Mouse (Mus musculus) ovary, postnatal 14 days (tissue): Measurements from ENCODE around the gene Wbp2.

Experiments
- DNase-seq: peaks from one replicate; pipeline ENCODE4 v3.0.0; 2022; ENCODE audit warnings: low spot score

Wbp2 gene

GRCm38 (mm10) chr11:116089545-116089944 is 2.8 kb upstream of the Wbp2 start:
- DNase-seq: no peak

- DNase-seq: no peak
These were observed 2.1 kb upstream of the Wbp2 start for GRCm38 (mm10) chr11:116088741-116089394.

- no peak for DNase-seq
These were observed 1.4 kb upstream of the Wbp2 start for GRCm38 (mm10) chr11:116088188-116088587.

DNA sequence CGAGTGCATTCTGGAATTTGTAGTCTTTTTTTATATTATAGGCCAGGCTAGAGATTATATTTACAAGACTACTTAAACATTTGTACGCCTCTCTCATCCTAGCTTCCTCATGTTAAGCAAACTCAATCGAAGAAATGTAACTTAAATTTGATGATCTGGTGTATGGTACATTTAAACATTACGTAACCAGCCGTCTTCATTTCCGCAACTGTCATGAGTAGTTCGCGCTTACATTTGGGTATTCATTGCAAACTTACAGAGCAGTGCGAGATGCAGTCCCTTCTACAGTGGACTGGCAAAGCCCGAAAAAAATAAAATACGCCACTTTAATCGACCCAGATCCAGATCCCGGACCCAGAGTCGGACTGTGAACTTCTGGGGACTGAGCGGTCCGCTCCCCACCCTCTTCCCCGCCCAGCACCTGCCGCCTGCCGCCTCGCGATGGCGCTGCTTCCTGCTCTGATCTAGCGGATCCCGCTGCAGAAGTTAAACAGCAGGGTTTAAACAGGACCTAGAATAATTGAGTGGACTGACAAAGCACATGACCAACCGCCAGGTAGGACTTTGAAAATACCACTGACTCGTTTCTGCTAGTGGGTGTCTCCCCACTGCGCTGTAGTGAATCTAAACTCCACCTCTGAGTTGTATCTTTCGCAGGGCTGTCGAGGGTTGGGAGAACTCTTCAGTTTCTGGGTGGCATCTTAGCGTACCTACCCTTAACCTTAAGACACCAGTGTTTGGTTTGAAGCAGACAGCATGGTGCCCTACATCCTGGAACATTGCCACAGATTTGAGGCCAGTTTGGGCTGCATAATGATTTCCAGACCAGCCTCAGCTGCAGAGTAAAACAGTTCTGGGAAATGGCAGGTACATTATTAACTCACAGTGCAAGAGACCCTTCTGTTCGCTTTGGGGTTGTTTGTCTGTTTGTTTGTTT is 667 bp upstream of the Wbp2 start:
- peak; percentile 86 for DNase-seq

- DNase-seq: no peak
These were observed 2.6 kb downstream of the Wbp2 start for GRCm38 (mm10) chr11:116084166-116084565.

DNA sequence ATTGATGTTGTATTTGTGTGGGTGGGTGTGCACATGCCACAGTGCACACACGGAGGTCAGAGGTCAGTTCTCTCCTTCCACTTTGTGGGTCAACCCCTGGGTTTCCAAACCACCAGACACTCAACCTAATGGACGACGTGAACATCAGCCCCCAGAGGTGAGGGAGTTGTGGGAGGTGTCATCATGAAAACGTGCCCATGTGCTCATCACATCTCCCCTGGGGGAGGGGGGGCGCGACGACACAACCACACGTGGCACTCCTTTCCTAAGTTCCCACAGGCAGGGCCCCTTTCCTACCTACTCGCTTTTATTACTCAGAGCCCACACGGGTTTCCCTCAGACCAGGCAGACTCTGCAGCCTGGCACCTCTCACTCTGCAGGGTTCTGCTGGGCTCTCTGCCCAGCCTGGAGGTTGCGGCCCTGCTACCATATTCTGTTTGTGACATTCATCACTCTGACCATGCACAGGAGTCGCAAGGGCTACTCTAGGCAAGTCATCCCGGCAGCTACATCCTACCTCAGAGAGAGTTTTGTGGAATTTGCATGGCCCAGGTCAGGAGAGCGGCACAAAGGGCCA is 3.6 kb downstream of the Wbp2 start:
- DNase-seq: no peak

- no peak for DNase-seq
These were observed 5.7 kb downstream of the Wbp2 start for GRCm38 (mm10) chr11:116081081-116081480.

- no peak for DNase-seq
These were observed 7.3 kb downstream of the Wbp2 start for GRCm38 (mm10) chr11:116079511-116079910.

DNA sequence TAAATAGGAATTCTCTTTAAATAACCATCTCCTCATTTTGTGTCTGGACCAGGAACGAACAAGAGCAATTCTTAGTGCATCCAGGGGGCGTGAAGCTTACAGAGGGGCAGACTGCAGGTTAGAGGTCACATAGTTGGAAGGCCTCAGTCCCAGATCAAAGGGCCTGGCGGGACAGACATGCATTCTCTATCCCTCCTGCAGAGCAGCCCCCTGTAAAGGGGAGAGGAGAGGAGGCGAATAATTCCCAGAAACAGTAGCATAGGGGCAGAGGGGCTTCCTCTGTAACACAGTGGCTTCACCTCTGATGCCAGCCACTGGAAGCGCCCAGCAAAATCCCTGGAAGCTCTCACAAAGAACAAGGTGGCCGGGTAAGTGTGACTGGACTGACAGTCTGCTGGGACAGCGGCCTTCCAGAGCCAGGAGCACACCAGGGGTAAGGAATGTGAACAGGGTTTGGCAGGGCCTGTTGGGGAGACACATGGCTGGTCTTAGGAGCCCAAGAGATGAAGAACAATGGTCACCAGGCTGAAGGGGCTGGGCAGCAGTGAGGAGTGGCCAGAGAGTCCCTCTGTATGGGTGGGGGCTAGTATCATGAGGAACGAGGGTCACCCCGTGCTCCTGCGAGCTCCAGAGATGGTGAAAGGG is 8.0 kb downstream of the Wbp2 start:
- no peak for DNase-seq

- no peak for DNase-seq
These were observed 8.6 kb downstream of the Wbp2 start for GRCm38 (mm10) chr11:116078221-116078620.

GRCm38 (mm10) chr11:116077446-116078204 is 9.2 kb downstream of the Wbp2 start, which contains the start of gene Unc13d:
Unc13d (minus strand) TSS chr11:116077961.
- no peak for DNase-seq

- no peak for DNase-seq
These were observed 10.0 kb downstream of the Wbp2 start for GRCm38 (mm10) chr11:116076836-116077235.

GRCm38 (mm10) chr11:116076266-116076540 is 10.6 kb downstream of the Wbp2 start:
- DNase-seq: no peak

GRCm38 (mm10) chr11:116075539-116076265 is 11.1 kb downstream of the Wbp2 start:
- no peak for DNase-seq

GRCm38 (mm10) chr11:116074436-116074991 is 12.3 kb downstream of the Wbp2 start:
- DNase-seq: no peak

- DNase-seq: no peak
These were observed 14.2 kb downstream of the Wbp2 start for GRCm38 (mm10) chr11:116072608-116073007.

GRCm38 (mm10) chr11:116071510-116071909 is 15.3 kb downstream of the Wbp2 start:
- DNase-seq: no peak

GRCm38 (mm10) chr11:116065345-116065744 is 21.4 kb downstream of the Wbp2 start:
- no peak for DNase-seq

DNA sequence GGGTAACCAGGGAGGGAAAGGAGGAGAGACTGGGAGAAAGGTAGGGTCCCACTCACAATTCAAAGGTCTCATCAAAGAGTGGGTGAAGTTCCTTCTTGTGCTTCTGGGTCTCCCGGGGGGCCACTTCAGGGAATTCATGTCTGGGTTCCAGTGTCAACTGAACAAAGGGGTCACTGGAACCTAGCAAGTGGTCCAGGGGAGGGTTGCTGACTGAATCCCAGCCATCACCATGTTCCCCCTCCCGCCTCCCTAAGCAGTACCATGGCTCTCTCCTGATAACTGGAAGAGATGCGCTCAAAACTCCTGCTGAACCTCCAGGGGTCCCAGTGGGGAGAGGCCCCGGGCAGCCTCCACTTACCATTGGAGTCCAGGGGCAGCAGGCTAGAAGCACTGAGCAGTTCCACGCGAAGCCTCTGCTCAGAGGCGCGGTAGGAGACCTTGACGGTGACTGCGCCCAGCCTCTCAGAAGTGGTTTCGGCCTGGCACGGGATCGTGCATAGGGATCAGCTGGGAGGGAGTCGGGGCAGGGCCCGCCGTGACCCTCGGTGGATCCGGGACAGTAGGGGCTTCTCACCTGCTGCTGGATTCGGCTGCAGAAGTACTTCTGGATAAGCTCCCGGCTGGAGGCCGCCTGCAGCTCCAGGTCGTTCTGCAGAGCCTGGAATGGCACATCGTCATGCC is 22.5 kb downstream of the Wbp2 start:
- no peak for DNase-seq

DNA sequence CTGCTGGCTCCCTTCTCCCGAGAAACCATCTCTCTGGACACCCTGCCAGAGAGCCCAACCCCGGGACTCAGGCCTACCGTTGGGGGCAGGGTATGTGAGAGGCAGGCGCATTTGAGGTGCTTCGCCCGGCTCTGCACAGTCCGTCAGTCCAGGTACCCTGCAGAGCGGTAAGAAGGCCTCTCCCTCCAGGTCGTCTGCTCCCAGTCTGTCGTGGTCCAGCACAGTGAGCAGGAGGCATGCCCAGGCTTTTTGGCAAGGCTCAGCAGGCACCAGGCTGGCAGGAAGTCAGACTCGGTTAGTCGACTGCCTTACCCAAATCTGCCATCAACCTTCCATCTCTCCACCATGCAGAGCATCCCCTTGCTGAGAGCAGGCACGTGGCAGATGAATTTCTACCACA is 23.2 kb downstream of the Wbp2 start:
- DNase-seq: no peak
